Mouse (Mus musculus) bone marrow macrophage, adult 2 months (primary cell): Measurements from ENCODE around the gene Eid2.

Source experiments
- CTCF ChIP-seq: IDR thresholded peaks from 2 replicates; pipeline ENCODE4 v1.5.1; 2012; ENCODE audit warnings: low read depth, mild to moderate bottlenecking, low read length, moderate library complexity
- POLR2A ChIP-seq: IDR thresholded peaks from 2 replicates; pipeline ENCODE4 v1.6.1; 2012; ENCODE audit warnings: mild to moderate bottlenecking, low read depth, low read length, borderline replicate concordance

DNA sequence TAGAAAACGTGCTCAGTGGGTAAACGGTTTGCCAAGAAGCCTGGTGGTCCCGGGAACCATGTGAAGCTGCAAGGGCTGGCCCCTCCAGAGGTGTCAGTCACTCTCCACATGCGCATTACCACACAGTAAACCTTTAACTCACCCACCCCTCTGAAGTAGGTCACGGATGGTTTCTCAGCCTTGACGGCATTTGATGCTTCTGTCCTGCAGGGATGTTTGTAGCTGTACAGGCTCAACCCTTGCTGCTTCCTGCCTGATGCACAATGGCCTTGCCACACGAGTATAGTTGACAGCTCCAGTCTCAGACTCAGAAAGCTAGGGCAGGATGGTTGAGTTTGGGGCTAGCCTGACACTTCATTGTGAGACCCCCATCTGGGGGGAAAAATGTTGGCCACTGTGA, 12.9 kb downstream of the Eid2 start:
- TF ChIP-seq POLR2A = no peak
- no peak for TF ChIP-seq CTCF
